Mouse (Mus musculus) kidney, postnatal 14 days (tissue): ENCODE data around the gene Brox.
"Not testable (repeated sequence)": the region's sequence is repeated elsewhere in the genome, so short reads cannot be mapped to it uniquely, and the experiment has no call there.

Experiments
- DNase-seq: peaks from one replicate; pipeline ENCODE4 v3.0.0; 2022; ENCODE audit warnings: mixed read lengths

Gene Brox

GRCm38 (mm10) chr1:183296877-183297383 is at the start of gene Brox:
Brox (minus strand) TSS chr1:183297269.
- DNase-seq = peak; percentile 96

- no peak for DNase-seq
Observed at GRCm38 (mm10) chr1:183345817-183346195, 48.7 kb upstream of the Brox start.

GRCm38 (mm10) chr1:183344886-183345816 is 48.1 kb upstream of the Brox start:
- DNase-seq = peak; percentile 93

- DNase-seq = not testable (repeated sequence)
Observed at GRCm38 (mm10) chr1:183342902-183343301, 45.8 kb upstream of the Brox start.

- no peak for DNase-seq
Observed at GRCm38 (mm10) chr1:183327171-183327570, 30.1 kb upstream of the Brox start.

DNA sequence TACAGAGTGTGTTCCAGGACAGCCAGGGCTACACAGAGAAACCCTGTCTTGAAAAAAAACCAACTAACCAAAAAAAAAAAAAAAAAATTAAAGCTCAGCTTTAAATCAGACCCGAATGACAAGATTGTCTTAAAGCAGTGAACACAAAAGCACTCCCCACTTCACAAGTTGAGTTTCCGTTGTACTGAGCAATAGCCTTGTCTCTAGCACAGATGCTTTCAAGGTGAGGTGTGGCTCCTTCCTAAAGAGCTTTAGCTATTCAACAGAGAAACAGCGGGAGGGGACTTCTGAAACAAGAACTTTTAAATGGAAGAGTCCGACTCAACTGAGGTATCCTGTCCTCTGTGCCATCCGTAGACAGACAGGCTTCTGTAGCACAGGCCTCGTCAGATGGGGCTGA is 27.4 kb upstream of the Brox start:
- no peak for DNase-seq

DNA sequence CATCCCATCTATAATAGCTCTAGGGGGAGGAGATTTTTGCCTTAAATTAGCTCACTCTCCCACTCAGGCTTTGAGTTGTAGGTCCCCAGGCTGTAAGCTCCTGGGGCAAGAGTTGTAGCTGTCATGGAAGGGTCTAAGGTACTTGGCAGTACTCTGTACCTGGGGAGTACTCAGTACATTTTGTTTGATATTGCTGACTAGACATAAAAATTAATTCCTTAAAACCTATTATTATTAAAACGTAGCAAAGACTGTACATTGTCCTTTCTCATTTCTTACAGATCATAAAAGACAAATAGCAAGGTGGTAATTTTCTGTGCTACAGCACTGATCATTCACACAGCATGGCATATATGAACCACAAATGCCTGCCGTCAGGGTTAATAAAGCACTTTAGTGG is 26.9 kb upstream of the Brox start:
- DNase-seq = no peak

- not testable (repeated sequence) for DNase-seq
Observed at GRCm38 (mm10) chr1:183322496-183322895, 25.4 kb upstream of the Brox start.

DNA sequence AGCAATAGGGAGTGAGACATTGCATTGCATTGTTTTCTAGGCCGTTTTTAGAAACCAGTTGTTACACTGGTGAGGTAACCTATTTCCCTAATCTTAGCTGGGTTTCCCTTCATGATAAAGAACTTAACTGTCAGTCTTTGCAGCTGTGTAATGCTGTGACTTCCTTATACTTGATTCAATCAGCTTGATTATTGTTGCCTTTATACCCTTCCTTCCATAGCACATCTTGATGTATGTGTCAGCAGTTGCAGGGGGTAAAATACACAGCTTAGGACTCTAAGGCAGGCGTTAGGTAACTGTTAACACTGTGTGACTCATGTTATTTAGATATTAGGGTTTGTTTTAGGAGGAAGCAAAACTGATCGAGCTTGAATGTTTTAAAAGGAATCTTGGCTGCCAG is 23.6 kb upstream of the Brox start:
- DNase-seq = no peak

DNA sequence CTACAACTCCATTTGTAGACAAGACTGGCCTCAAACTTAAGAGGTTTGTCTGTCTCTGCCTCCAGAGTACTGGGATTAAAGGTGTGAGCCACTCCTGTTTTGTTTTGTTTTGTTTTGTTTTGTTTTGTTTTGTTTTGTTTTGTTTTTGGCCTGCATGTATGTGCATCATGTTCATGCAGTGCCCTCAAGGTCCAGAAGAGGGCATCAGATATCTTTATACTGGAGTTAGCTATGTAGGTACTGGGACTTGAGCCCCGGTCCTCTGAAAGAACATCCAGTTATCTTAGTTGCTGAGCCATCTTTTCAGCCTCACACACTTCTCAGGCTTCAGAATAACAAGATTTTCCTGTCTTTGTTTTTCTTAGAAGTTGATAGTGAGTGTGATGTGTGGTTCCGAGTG is 18.7 kb upstream of the Brox start:
- DNase-seq = no peak

- DNase-seq = no peak
Observed at GRCm38 (mm10) chr1:183312076-183312475, 15.0 kb upstream of the Brox start.

GRCm38 (mm10) chr1:183309601-183310000 is 12.5 kb upstream of the Brox start:
- DNase-seq = not testable (repeated sequence)

DNA sequence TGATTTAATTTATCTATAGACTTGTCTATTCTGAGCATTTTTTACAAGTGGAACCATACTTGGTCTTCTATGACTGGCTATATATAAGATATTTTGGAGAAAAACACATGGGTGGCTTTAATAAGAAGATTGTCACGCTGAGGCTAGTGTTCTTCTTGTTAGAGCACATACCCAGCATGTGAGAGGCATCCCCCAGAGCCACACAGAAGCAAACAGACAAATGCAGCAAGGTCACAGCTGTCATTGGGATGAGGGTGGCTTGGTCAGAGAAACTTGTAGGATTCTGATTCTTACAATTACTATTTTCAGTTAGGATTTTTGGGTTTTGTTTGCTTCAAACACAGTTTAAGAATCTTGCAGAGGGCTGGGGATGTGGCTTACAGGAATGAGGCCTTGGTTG is 11.4 kb upstream of the Brox start:
- no peak for DNase-seq

DNA sequence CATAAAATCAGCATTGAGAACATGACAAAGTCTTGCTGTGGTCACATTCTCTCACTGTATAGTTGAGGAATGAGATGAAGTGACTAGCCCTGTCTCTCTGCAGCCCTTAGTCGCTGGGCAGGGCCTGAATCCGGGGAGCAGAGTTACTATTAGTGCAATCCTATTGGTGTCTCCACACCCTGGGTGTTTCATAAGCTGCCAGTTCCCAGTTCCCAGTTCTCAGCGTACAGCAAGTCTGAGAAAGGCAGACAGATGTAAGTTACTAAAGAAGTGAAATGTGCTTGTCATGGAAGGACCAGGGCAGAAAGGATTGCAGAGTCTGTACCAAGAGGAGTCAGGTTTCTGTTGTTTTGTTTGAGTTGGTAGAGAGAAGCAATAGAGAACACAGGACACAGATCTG is 10.5 kb upstream of the Brox start:
- no peak for DNase-seq

DNA sequence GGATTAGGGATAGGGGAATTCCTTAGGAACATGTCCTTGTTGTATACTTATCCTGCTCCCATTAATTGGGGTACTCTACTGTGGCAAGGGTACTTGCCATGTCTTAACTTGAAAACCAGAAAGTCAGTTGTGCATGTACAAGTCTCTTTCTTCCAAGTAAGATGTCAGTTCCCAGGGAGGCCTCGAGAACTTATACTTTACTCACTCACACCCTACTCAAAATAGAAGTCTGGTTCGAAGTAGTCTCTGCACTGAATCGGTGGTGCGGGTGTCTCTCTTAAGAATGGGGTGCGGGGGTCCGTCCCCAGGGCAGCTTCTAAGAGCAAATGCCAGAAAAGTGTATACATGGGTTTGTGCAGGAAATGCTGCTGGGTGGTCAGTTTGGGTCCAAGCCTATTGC is 2.1 kb upstream of the Brox start:
- peak; percentile 94 for DNase-seq

- peak; percentile 36 for DNase-seq
Observed at GRCm38 (mm10) chr1:183297886-183298489, 919 bp upstream of the Brox start.

- DNase-seq = no peak
Observed at GRCm38 (mm10) chr1:183297473-183297885, 410 bp upstream of the Brox start.

DNA sequence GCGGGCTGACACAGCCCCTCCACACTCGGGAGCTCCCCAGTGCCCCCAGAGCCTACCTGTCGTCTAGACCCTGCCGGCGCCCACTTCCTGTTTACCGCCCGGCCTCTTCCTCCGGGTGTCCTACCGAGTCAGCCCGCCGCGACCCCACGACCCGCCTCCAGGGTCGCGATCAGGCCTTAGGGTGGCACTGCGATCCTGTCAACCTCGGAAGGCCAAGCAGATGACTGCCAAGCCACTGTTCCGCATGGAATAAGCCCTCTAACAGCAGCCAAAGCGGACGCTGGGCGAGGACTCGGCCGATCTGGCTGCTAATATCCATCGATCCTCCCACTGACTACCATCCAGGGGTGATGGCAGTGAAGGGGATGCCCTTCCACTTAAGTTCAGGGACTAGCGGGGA is 604 bp downstream of the Brox start, which contains the start of gene Aida:
Aida (plus strand) TSS at position 126 of the 400 bp plus-strand sequence.
- peak; percentile 64 for DNase-seq

- DNase-seq = no peak
Observed at GRCm38 (mm10) chr1:183289576-183289975, 7.5 kb downstream of the Brox start.

DNA sequence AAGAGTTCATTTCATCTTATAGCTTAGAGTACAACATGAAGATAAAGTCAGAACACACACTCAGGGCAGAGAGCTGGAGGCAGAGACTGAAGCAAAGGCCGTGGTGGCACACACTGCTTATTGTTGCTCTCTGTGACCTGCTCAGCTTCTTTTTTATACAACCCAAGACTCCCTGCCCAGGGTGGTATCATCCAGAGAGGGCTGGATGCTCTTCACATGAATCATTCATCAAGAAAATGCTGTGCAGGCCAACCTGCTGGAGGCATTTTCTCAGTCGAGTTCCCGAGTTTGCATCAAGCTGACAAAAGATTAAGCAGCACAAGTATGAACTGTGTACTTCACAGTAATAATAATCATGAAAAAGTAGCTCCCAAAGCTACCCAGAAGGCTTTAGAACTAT is 8.7 kb downstream of the Brox start:
- DNase-seq = no peak

GRCm38 (mm10) chr1:183275763-183276162 is 21.3 kb downstream of the Brox start:
- no peak for DNase-seq

GRCm38 (mm10) chr1:183274385-183274784 is 22.7 kb downstream of the Brox start:
- DNase-seq = peak; percentile 52

DNA sequence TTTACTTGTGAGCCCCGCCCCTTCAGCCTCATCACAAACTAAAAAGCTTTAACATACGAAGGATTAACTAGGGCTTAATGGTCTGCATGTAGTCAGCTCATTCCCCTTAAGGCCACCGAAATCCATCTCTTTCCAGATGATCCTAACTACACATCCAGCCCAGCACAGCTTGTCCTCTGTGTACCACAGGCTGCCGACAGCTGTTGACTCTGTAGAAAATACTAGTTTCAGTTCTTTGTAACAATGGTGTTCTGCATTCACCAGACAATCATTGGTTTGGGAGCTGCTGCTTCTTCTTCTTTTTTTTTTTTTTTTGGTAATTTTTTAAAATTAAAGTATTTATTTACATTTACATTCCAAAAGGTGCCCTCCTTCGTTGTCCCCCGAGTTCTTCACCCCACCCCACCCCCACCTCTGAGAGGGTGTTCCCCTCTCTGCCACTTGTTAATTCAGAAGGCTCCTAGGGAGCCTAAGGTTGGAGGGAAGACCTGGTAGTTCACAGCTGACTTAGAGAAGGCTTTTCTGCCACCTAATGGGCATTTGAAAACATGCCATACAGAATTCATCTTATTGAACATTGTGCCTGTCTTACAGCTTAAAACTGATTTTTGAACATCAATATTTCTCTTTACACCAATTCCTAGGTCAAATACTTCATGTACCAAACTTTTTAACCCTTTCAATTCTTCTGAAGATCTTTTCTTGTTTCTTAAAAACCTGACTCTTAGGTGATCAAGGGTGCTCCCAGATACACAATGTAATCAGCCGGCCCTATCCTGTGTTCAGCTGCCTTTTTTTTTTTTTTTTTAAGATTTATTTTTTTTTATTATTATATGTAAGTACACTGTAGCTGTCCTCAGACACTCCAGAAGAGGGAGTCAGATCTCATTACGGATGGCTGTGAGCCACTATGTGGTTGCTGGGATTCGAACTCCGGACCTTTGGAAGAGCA is 23.9 kb downstream of the Brox start:
- peak; percentile 15 for DNase-seq
